Mouse (Mus musculus): ENCODE measurements around the gene Ripor3.
"Not testable (repeated sequence)": the region's sequence is repeated elsewhere in the genome, so short reads cannot be mapped to it uniquely, and the experiment has no call there.

Gene Ripor3

GRCm38 (mm10) chr2:168009936-168010668 lies at the start of gene Ripor3:
TSS of gene Ripor3 (minus strand) at chr2:168010618.
- DNase-seq, result peak; percentile 88

- DNase-seq, result no peak
These were observed 48.9 kb upstream of the Ripor3 start for GRCm38 (mm10) chr2:168059200-168059790.

GRCm38 (mm10) chr2:168058488-168059199 lies 48.2 kb upstream of the Ripor3 start:
- no peak for DNase-seq

GRCm38 (mm10) chr2:168057876-168058275 lies 47.5 kb upstream of the Ripor3 start:
- not testable (repeated sequence) for DNase-seq

- DNase-seq, result no peak
These were observed 46.2 kb upstream of the Ripor3 start for GRCm38 (mm10) chr2:168056666-168056933.

- DNase-seq, result no peak
These were observed 45.7 kb upstream of the Ripor3 start for GRCm38 (mm10) chr2:168055910-168056665.

- DNase-seq, result no peak
These were observed 43.7 kb upstream of the Ripor3 start for GRCm38 (mm10) chr2:168054142-168054541.

- peak; percentile 67 for DNase-seq
These were observed 42.3 kb upstream of the Ripor3 start for GRCm38 (mm10) chr2:168052689-168053088.

- DNase-seq, result no peak
These were observed 41.7 kb upstream of the Ripor3 start for GRCm38 (mm10) chr2:168052156-168052555.

GRCm38 (mm10) chr2:168050000-168050942 lies 39.9 kb upstream of the Ripor3 start:
- DNase-seq, result peak; percentile 42

GRCm38 (mm10) chr2:168049002-168049635 lies 38.7 kb upstream of the Ripor3 start:
- peak; percentile 21 for DNase-seq

- no peak for DNase-seq
These were observed 36.0 kb upstream of the Ripor3 start for GRCm38 (mm10) chr2:168046467-168046866.

GRCm38 (mm10) chr2:168045771-168046170 lies 35.4 kb upstream of the Ripor3 start:
- no peak for DNase-seq

GRCm38 (mm10) chr2:168045357-168045756 lies 34.9 kb upstream of the Ripor3 start:
- no peak for DNase-seq

GRCm38 (mm10) chr2:168044681-168045287 lies 34.4 kb upstream of the Ripor3 start:
- DNase-seq, result no peak

GRCm38 (mm10) chr2:168042019-168042418 lies 31.6 kb upstream of the Ripor3 start:
- no peak for DNase-seq

- DNase-seq, result no peak
These were observed 30.3 kb upstream of the Ripor3 start for GRCm38 (mm10) chr2:168040751-168041150.

- no peak for DNase-seq
These were observed 26.6 kb upstream of the Ripor3 start for GRCm38 (mm10) chr2:168037063-168037462.

- DNase-seq, result no peak
These were observed 25.5 kb upstream of the Ripor3 start for GRCm38 (mm10) chr2:168035907-168036306.

- DNase-seq, result no peak
These were observed 23.5 kb upstream of the Ripor3 start for GRCm38 (mm10) chr2:168033905-168034304.

GRCm38 (mm10) chr2:168031842-168032241 lies 21.4 kb upstream of the Ripor3 start:
- DNase-seq, result no peak
